Mouse (Mus musculus) bone marrow macrophage, adult 2 months (primary cell): Measurements from ENCODE around the gene Agap3. TPM values are rescaled to one million over a fixed set of nuclear protein-coding genes. Genes with fewer than 3 reads are reported as not detected.

Experiments used
- H3K27ac ChIP-seq: 2 replicates; pipeline ENCODE4 v1.5.1; 2012; ENCODE audit warnings: low read depth, low read length; ENCODE audit not compliant: insufficient read depth
- H3K4me1 ChIP-seq: 2 replicates; pipeline ENCODE4 v1.6.1; 2012; ENCODE audit warnings: low read length; ENCODE audit not compliant: control insufficient read depth, insufficient read depth
- H3K4me3 ChIP-seq: 2 replicates; pipeline ENCODE4 v1.5.1; 2012; ENCODE audit warnings: mild to moderate bottlenecking, low read length, moderate library complexity; ENCODE audit not compliant: insufficient read depth
- CTCF ChIP-seq: IDR thresholded peaks from 2 replicates; pipeline ENCODE4 v1.5.1; 2012; ENCODE audit warnings: low read depth, mild to moderate bottlenecking, low read length, moderate library complexity
- POLR2A ChIP-seq: IDR thresholded peaks from 2 replicates; pipeline ENCODE4 v1.6.1; 2012; ENCODE audit warnings: mild to moderate bottlenecking, low read depth, low read length, borderline replicate concordance
- polyA plus RNA-seq: library from polyadenylated mRNA; stranded (reverse); fragments of >200 nt; gene quantifications from 2 replicates; pipeline ENCODE4 v1.2.4, GENCODE M21; 2012; ENCODE audit not compliant: missing spikeins, insufficient read depth, insufficient read length

The Agap3 gene
- polyA plus RNA-seq, 1 experiment: 77.7 TPM

DNA sequence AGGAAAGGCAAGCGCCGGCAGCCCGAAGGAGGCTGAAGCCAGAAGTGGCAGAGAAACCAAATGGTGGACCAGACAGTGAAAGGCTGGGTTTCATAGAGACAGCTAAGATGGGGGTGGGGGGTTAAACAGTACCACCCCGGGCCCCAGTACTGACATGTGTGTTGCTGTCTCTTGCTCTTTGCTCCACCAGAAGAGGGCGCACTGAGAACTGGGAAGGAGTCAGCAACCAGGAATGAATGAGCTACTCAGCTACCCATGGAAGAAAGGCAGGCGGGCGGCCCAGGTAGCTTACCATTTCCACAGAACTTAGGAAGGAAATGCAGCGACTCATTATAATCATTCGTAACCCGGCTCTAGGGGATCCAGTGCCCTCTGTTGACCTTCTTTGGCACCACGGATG, 58.7 kb downstream of the Agap3 start:
- TF ChIP-seq CTCF (peak; percentile 54), POLR2A (no peak)
- Histone ChIP-seq H3K27ac (no peak overlapping the region), H3K4me1 (no peaks in the 10 kb centered on the region), H3K4me3 (no peak overlapping the region)

DNA sequence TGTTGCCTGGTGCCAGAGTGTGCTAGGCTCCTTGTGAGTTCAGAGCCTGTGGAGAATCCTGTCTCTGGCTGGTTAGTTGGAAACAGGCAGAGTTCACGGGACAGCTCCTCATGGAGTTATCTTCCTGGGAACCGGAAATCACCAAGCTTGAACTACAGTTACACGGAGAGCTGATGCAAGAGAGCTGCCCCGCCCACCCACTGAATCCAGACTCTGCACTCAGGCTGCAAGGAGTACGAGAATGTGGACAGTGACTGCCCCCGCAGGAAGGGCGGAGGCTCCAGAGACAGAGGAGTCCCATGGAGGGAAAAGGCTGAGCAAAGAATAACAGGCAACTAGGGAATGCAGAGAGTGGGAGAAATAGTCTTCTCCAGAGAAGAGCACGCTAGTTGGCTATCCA, 60.3 kb downstream of the Agap3 start:
- no peaks in the 10 kb centered on the region for H3K4me1 ChIP-seq
- no peak for TF ChIP-seq CTCF
- TF ChIP-seq POLR2A: no peak
- H3K27ac ChIP-seq: no peak overlapping the region
- no peak overlapping the region for H3K4me3 ChIP-seq

GRCm38 (mm10) chr5:24521366-24521765, 69.4 kb downstream of the Agap3 start:
- TF ChIP-seq POLR2A: no peak
- TF ChIP-seq CTCF: no peak
- Histone ChIP-seq H3K27ac (no peak overlapping the region), H3K4me1 (no peaks in the 10 kb centered on the region), H3K4me3 (no peak overlapping the region)

- TF ChIP-seq CTCF (no peak), POLR2A (no peak)
- Histone ChIP-seq H3K4me3 (no peak overlapping the region), H3K27ac (no peak overlapping the region), H3K4me1 (no peaks in the 10 kb centered on the region)
These were observed 71.8 kb downstream of the Agap3 start for GRCm38 (mm10) chr5:24523806-24524205.

GRCm38 (mm10) chr5:24524522-24524921, 72.5 kb downstream of the Agap3 start:
- no peak for TF ChIP-seq POLR2A
- no peak for TF ChIP-seq CTCF
- Histone ChIP-seq H3K4me1 (no peaks in the 10 kb centered on the region), H3K27ac (no peak overlapping the region), H3K4me3 (no peak overlapping the region)

DNA sequence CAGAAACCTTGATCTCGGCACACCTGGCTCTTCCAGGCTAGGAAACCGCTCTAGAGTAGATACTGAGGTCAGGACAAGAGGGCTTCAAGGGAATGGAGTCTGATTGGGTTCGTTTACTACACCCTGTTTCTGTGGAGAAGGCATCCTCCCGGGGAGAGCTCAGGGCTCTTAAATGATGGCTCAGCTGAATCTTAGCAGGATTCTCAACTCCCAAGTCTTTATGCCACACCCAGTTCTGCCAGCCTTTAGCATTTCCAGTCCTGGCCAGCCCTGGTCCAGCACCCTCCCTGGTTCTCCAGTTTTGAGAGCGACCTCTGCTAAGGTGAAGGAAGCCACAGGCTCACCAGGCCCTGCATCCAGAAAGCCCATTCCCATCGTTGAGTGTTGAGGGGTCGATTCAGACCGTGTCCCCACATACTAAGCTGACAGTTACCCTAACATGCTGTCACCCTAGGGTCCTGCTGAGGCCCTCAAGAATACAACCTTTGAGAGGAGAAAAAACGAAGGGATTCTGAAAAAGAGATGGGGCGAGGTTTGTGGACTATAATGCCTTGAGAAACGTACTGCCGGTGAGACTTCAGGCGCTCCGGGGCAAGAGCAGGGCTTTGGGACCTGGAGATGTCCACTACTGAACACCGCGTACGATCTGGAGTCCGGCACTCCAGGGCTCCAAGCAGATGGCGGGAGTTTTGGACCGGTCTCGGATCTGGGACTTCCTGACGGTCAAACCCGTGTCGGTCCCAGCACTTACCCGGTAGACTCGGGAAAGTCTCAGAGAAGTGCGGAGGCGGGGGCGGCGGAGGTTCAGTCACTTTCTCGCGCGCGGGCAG, 73.6 kb downstream of the Agap3 start:
- Histone ChIP-seq H3K4me3 (no peak overlapping the region), H3K27ac (no peak overlapping the region), H3K4me1 (no peaks in the 10 kb centered on the region)
- TF ChIP-seq CTCF (no peak), POLR2A (no peak)

DNA sequence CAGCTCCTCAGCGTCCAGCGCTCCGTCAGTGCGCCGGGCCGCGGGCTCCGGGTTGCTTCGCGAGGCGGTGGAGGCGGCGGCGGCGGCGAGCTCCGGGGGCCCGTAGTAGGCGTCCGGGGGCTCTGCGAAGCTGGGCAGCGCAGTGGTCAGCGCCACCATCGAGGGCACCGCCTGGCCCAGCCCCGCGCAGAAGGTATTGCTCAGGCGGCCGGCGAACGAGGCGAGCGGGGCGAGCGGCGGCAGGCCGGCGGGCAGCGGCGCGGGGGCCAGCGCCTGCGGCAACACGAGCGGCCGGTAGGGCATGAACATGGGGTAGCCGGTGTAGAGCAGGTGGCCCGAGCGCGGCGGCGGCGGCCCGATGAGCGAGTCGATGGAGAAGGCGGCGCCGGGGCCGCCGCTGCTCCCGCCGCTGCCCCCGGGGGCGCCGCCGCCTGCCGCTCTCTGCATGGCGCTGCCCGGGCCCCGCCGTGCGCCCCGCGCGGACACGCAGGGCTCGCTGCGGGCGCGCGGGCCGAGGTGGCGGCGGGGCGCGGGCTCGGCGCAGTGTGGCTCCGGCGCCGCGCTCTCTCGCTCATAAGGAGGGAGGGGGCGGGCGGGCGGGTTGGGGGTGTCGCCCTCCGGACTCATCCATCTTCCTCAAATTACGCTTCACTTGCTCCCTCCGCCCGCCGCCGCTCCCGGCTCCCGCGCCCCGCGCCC, 74.4 kb downstream of the Agap3 start:
- TF ChIP-seq CTCF (no peak), POLR2A (no peak)
- Histone ChIP-seq H3K4me3 (peak overlapping the region; percentile 12; the same call in 1 of the 2 replicates), H3K4me1 (no peaks in the 10 kb centered on the region)

GRCm38 (mm10) chr5:24526889-24527230, 74.9 kb downstream of the Agap3 start, which contains the start of gene Gbx1:
Gene Gbx1, minus strand, starts transcription at chr5:24527202.
- TF ChIP-seq POLR2A: no peak
- no peak for TF ChIP-seq CTCF
- H3K4me1 ChIP-seq: no peaks in the 10 kb centered on the region
- no peak within 1 kb of the TSS for H3K27ac ChIP-seq
- peak within 1 kb of the TSS; percentile 12; the same call in 1 of the 2 replicates for H3K4me3 ChIP-seq

More for the DNA sequence above, 74.4 kb downstream of the Agap3 start:
- H3K27ac ChIP-seq: no peak overlapping the region

GRCm38 (mm10) chr5:24527780-24528179, 75.8 kb downstream of the Agap3 start:
- Histone ChIP-seq H3K4me3 (no peak overlapping the region), H3K27ac (no peak overlapping the region), H3K4me1 (no peaks in the 10 kb centered on the region)
- TF ChIP-seq CTCF (no peak), POLR2A (no peak)
